Mouse (Mus musculus) liver, embryonic 14.5 days (tissue): ENCODE measurements around the gene Pkp1. TPM values are rescaled to one million over a fixed set of nuclear protein-coding genes. Genes with fewer than 3 reads are reported as not detected.

Experiments
- ATAC-seq: fragments of 200-750 bp; cut with Nextera tagmentation; 2 replicates; pipeline ENCODE4 v1.8.0; 2017; ENCODE audit warnings: moderate number of reproducible peaks, mild to moderate bottlenecking, moderate library complexity; ENCODE audit not compliant: insufficient read depth
- DNase-seq, 3 experiments: peaks; one replicate each; pipeline ENCODE4 v3.0.0-alpha.2; 2012 to 2013; ENCODE audit warnings: low read depth in 3 of 3, low spot score in 3 of 3
- H3K27ac ChIP-seq: fragments of 300-500 bp; sonication (generic); 2 replicates; pipeline ENCODE4 v1.5.1; 2014; ENCODE audit warnings: moderate library complexity, mild to moderate bottlenecking, control low read depth, inconsistent platforms
- H3K27me3 ChIP-seq: fragments of 300-500 bp; sonication (generic); 2 replicates; pipeline ENCODE4 v1.6.1; 2014; ENCODE audit warnings: mild to moderate bottlenecking, low read length, moderate library complexity; ENCODE audit not compliant: control insufficient read depth, insufficient read depth
- H3K36me3 ChIP-seq: fragments of 300-500 bp; sonication (generic); replicated peaks from 2 replicates; pipeline ENCODE4 v1.6.1; 2014; ENCODE audit warnings: low read depth; ENCODE audit not compliant: control insufficient read depth, insufficient read depth
- H3K4me1 ChIP-seq, 2 experiments: fragments of 200-500 bp in 1 of 2; fragments of 300-500 bp in 1 of 2; sonication (generic) in 1 of 2; replicated peaks; 2 replicates each; pipeline ENCODE4 v1.6.1; 2012 to 2014; ENCODE audit warnings: antibody characterized with exemption in 1 of 2, inconsistent platforms in 1 of 2, low read length in 1 of 2; ENCODE audit not compliant: control insufficient read depth in 2 of 2, insufficient read depth in 2 of 2
- H3K4me2 ChIP-seq: fragments of 300-500 bp; sonication (generic); 2 replicates; pipeline ENCODE4 v1.6.1; 2014; ENCODE audit warnings: low read depth, mild to moderate bottlenecking, control low read depth, moderate library complexity
- H3K4me3 ChIP-seq, 2 experiments: fragments of 200-500 bp in 1 of 2; fragments of 300-500 bp in 1 of 2; sonication (generic) in 1 of 2; 2 replicates each; pipeline ENCODE4 v1.5.1; 2012 to 2014; ENCODE audit warnings: low read depth in 2 of 2, low read length in 2 of 2, mild to moderate bottlenecking in 2 of 2, control low read depth in 1 of 2, inconsistent platforms in 1 of 2, moderate library complexity in 1 of 2; ENCODE audit not compliant: insufficient read depth in 1 of 2
- H3K9ac ChIP-seq: fragments of 300-500 bp; sonication (generic); replicated peaks from 2 replicates; pipeline ENCODE4 v1.6.1; 2014; ENCODE audit warnings: mild to moderate bottlenecking, control low read depth, moderate library complexity
- H3K9me3 ChIP-seq: fragments of 300-500 bp; sonication (generic); 2 replicates; pipeline ENCODE4 v1.6.1; 2016; ENCODE audit warnings: low read length, mixed read lengths; ENCODE audit not compliant: control insufficient read depth
- CTCF ChIP-seq: IDR thresholded peaks from 2 replicates; pipeline ENCODE4 v1.5.1; 2016; ENCODE audit warnings: antibody characterized with exemption, low read depth, control low read depth
- EP300 ChIP-seq: IDR thresholded peaks from 2 replicates; pipeline ENCODE4 v1.6.1; 2016; ENCODE audit warnings: antibody characterized with exemption, low read depth
- WGBS: fragments of 180-500 bp; shearing (Covaris S2); extraction: QIAGEN DNeasy Blood & Tissue Kit; methylation state at CpG from one replicate; pipeline ENCODE4 v1.1.7; 2014; ENCODE audit not compliant: insufficient replicate concordance; 5-methylcytosine and 5-hydroxymethylcytosine counted together
- polyA plus RNA-seq, 2 experiments: library from polyadenylated mRNA; depleted of rRNA in 1 of 2; stranded (reverse) in 1 of 2; unstranded in 1 of 2; fragments of >200 nt; fragmentation: Nextera tagmentation in 1 of 2; extraction: Ambion mirVana in 1 of 2; gene quantifications; 2 replicates each; pipeline versions ENCODE4 v1.2.1 to v1.2.3; 2012 to 2014

Pkp1 gene
- polyA plus RNA-seq, 2 experiments: 0.02 TPM; not detected in 1

DNA sequence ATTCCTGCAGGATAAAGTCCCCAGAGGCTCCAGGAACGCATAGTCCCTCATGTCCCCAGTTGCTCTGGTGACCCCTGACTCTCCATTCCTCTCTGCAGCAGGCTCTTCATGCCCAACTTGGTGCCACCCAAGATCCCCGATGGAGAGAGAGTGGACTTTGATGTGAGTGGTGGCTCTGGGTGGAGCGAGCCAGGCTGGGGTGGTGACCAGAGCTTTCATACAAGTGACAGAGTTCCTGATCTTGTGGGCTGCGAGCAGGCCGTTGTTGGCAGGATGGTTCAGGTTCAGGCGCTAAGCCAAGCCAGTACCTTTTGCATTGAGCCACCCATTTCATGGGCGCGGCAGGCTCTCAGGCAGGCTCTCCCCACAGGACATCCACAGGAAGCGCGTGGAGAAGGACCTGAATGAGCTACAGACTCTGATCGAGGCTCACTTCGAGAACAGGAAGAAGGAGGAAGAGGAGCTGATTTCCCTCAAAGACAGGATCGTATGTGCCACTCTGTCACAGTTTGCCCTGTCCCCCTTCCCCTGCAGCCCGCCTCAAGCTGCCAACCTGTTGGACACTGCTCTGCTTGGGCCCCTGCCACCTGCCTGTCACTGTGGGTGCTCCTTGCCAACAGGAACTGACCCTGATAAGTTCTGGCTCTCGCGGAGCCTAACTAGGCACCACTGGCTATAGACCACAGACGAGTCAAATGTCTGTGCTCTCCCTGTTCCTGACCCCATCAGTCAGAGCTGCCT, 71.2 kb downstream of the Pkp1 start:
- TF ChIP-seq CTCF (no peak), EP300 (no peak)
- no peaks in the 10 kb centered on the region for H3K9me3 ChIP-seq
- DNase-seq (no peak), ATAC-seq (no peak)
- H3K4me1 ChIP-seq: peaks cover 0 to 16% of the 10 kb centered on the region in 2 experiments; a peak in 3 of 4 replicates
- WGBS: 54% methylated on average over 16 of the region's 17 CpGs
- no peak overlapping the region for H3K9ac ChIP-seq
- no peak overlapping the region for H3K4me3 ChIP-seq
- no peaks in the 10 kb centered on the region for H3K27me3 ChIP-seq
- H3K27ac ChIP-seq: no peak overlapping the region
- no peaks in the 10 kb centered on the region for H3K36me3 ChIP-seq
- H3K4me2 ChIP-seq: no peak overlapping the region

DNA sequence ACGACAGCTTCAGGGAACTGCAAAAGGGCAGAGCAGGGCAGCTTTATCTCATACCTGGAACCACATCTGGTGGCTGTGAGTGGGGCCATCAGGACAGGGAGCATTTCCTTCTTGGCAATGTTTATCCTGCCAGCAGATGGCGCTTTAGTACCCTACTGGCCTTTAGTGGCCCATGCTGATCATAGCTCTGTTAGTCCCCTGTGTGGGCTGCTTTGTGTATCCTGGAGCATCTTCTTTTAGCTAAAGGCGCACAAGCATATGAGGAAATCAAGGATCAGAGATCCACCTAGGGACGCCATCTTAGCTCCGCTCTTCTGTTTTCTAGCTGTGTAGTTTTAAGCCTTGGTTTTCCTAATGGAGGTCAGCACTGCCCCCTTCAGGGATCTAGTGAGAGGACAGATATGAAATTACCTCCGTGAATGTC, 71.9 kb downstream of the Pkp1 start:
- Histone ChIP-seq H3K9me3 (no peaks in the 10 kb centered on the region), H3K27me3 (no peaks in the 10 kb centered on the region), H3K36me3 (no peaks in the 10 kb centered on the region), H3K4me1 (peaks cover 0 to 10% of the 10 kb centered on the region in 2 experiments; a peak in 2 of 4 replicates), H3K4me2 (no peak overlapping the region), H3K27ac (no peak overlapping the region), H3K9ac (no peak overlapping the region), H3K4me3 (no peak overlapping the region)
- DNase-seq: peak; percentile 31 to 44 (median 44)
- peak; percentile 68; the same call in 1 of the 2 replicates for ATAC-seq
- 11% methylated on average over 6 of the region's 6 CpGs for WGBS
- peak; percentile 94 for TF ChIP-seq CTCF
- no peak for TF ChIP-seq EP300

DNA sequence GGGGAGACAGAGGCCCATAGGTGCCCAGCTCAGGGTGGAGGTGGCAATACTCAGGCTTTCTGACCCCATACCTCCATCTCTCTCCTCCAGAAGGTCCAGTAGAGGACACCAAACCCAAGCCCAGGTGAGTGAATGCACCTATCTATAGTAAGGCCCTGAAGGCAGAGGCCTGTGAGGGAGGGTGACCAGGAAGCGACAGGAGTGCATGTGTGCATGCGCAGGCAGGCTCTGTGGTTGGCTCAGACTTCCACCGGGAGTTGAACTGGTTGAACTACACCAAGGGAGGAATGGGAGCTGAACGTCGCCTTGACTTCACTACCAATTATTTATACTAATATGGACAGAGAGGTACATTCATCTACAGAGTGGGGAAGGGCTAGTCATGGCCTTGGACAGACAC, 72.4 kb downstream of the Pkp1 start:
- ATAC-seq (no peak), DNase-seq (no peak)
- Histone ChIP-seq H3K9ac (no peak overlapping the region), H3K9me3 (no peaks in the 10 kb centered on the region), H3K4me2 (no peak overlapping the region), H3K4me1 (peaks cover 0 to 4% of the 10 kb centered on the region in 2 experiments; a peak in 1 of 4 replicates), H3K36me3 (no peaks in the 10 kb centered on the region), H3K27me3 (no peaks in the 10 kb centered on the region), H3K27ac (no peak overlapping the region), H3K4me3 (no peak overlapping the region)
- WGBS: 66% methylated on average over 5 of the region's 5 CpGs
- no peak for TF ChIP-seq EP300
- no peak for TF ChIP-seq CTCF

DNA sequence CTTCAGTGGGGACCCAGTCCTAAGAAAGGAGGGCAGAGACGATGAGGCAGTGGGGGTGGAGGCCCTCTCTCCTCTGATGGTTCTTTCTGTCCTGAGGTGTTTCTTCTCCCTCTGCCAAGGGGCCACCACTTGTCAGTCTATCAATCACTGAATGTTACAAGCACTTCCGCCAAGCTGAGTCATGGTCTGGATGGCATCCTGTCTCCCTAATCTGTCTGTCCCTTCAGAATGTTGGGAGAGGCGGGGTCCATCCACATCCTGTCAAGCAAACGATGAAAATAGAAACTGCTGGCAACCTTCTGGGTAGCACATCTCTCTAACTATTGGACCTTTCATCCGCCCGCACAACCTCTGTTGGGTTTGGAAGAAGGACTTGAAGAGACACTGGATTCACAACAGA, 74.5 kb downstream of the Pkp1 start:
- DNase-seq (no peak), ATAC-seq (no peak)
- 18% methylated on average over 6 of the region's 6 CpGs for WGBS
- Histone ChIP-seq H3K4me2 (no peak overlapping the region), H3K9ac (no peak overlapping the region), H3K27me3 (no peaks in the 10 kb centered on the region), H3K4me3 (no peak overlapping the region), H3K4me1 (no peaks in the 10 kb centered on the region; a peak in 1 of 4 replicates), H3K36me3 (no peaks in the 10 kb centered on the region), H3K9me3 (no peaks in the 10 kb centered on the region), H3K27ac (no peak overlapping the region)
- TF ChIP-seq EP300 (no peak), CTCF (no peak)

DNA sequence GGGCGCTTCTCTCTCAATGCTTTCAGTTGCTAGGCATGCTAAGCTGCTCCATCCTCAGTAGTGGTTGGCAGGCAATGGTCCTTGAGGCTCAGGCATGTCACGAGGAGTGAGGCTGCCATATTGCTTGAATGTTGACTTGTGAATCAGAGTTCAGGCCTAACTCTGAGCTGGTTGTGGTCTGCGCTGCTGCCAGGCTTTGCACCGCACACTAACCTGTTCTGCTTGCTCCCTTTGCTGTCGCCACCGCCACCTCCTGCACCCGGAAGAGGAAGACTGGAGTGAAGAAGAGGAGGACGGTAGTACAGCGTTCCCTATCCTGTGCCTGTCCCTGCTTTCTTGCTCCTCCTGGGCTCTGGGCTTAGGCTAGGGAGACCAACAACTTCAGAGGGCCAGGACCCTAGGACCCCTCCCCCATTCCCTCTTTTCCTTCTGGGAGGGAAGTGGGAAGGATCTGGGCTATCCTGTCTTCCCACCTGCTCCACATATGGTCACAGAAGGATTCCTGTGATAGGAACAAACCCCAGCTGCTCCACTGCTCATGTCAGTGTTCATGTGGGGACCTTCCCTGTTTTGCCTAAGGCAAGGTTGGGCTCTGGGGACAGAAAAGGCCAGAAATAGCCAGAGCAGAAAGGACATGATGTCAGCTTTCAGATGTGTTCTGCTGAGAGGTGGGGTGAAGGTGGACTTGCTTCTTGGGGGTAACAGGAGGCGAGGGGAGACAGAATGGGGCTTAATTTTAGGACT, 75.3 kb downstream of the Pkp1 start:
- H3K4me2 ChIP-seq: no peak overlapping the region
- WGBS: 70% methylated on average over 10 of the region's 10 CpGs
- TF ChIP-seq CTCF: no peak
- TF ChIP-seq EP300: no peak
- H3K27me3 ChIP-seq: no peaks in the 10 kb centered on the region
- H3K9me3 ChIP-seq: no peaks in the 10 kb centered on the region
- ATAC-seq: no peak
- no peaks in the 10 kb centered on the region for H3K36me3 ChIP-seq
- no peak overlapping the region for H3K9ac ChIP-seq
- no peak for DNase-seq
- H3K4me1 ChIP-seq: no peaks in the 10 kb centered on the region; a peak in 1 of 4 replicates
- no peak overlapping the region for H3K27ac ChIP-seq
- H3K4me3 ChIP-seq: no peak overlapping the region
